Mouse (Mus musculus) stomach, embryonic 15.5 days (tissue): ENCODE measurements around the gene Pheta1. TPM values are rescaled to one million over a fixed set of nuclear protein-coding genes. Genes with fewer than 3 reads are reported as not detected.

ENCODE experiments used
- ATAC-seq: fragments of 200-750 bp; cut with Nextera tagmentation; 2 replicates; pipeline ENCODE4 v1.8.0; 2017; ENCODE audit warnings: low read depth, moderate number of reproducible peaks, moderate TSS enrichment; ENCODE audit not compliant: insufficient read depth, low FRiP score
- H3K27ac ChIP-seq: fragments of 300-500 bp; sonication (generic); 2 replicates; pipeline ENCODE4 v1.5.1; 2015; ENCODE audit warnings: mild to moderate bottlenecking, inconsistent platforms
- H3K27me3 ChIP-seq: fragments of 300-500 bp; sonication (generic); replicated peaks from 2 replicates; pipeline ENCODE4 v1.6.1; 2015; ENCODE audit warnings: inconsistent platforms
- H3K36me3 ChIP-seq: fragments of 300-500 bp; sonication (generic); 2 replicates; pipeline ENCODE4 v1.6.1; 2015; ENCODE audit warnings: inconsistent platforms
- H3K4me1 ChIP-seq: fragments of 300-500 bp; sonication (generic); 2 replicates; pipeline ENCODE4 v1.6.1; 2015; ENCODE audit warnings: inconsistent platforms
- H3K4me2 ChIP-seq: fragments of 300-500 bp; sonication (generic); 2 replicates; pipeline ENCODE4 v1.6.1; 2015; ENCODE audit warnings: mild to moderate bottlenecking, inconsistent platforms
- H3K4me3 ChIP-seq: fragments of 300-500 bp; sonication (generic); replicated peaks from 2 replicates; pipeline ENCODE4 v1.5.1; 2015; ENCODE audit warnings: inconsistent platforms
- H3K9ac ChIP-seq: fragments of 300-500 bp; sonication (generic); 2 replicates; pipeline ENCODE4 v1.6.1; 2015; ENCODE audit warnings: inconsistent platforms
- H3K9me3 ChIP-seq: fragments of 300-500 bp; sonication (generic); 2 replicates; pipeline ENCODE4 v1.6.1; 2016; ENCODE audit warnings: inconsistent platforms
- WGBS: fragments of 180-500 bp; shearing (Covaris S2); methylation state at CpG from one replicate; pipeline ENCODE4 v1.1.7; 2015; 5-methylcytosine and 5-hydroxymethylcytosine counted together
- polyA plus RNA-seq: library from polyadenylated mRNA; unstranded; fragments of >200 nt; fragmentation: Nextera tagmentation; extraction: Ambion mirVana; gene quantifications from 2 replicates; pipeline ENCODE4 v1.2.1, GENCODE M21; 2015

Gene Pheta1
- polyA plus RNA-seq, 1 experiment from 2014 or later: 23.7 TPM

DNA sequence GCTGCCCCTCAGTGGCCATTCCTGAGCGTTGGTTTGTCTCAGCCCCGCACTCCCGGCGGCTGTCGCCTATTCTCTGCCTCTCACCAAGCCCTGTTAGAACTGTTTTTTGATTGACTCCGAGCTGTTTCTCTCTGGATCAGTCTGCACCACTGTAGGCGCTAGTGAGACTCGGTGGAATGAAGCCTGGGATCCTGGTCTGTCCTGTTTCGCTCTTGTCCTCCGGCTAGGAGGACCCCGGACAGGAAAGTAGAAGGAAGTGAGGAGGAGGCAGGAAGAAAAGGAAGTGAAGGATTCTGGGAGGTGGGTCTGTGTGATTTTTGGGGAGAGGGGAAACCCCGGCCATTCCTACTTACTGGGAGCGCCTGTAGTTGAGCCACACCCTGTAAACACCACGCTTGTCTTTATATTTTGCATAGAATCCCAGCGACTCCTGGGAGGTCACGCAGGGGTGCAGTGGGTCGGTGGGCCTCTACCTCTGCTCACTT, 707 bp upstream of the Pheta1 start:
- Histone ChIP-seq H3K27me3 (peaks cover 13% of the 10 kb centered on the region), H3K9me3 (no peaks in the 10 kb centered on the region), H3K36me3 (peaks cover 12% of the 10 kb centered on the region), H3K27ac (peak overlapping the region; percentile 88), H3K4me3 (peak overlapping the region; percentile 92), H3K9ac (peak overlapping the region; percentile 46; the same call in 1 of the 2 replicates), H3K4me2 (peak overlapping the region; percentile 90), H3K4me1 (peaks cover 22% of the 10 kb centered on the region)
- under 1% methylated on average over 17 of the region's 17 CpGs for WGBS
- ATAC-seq: peak; percentile 42

DNA sequence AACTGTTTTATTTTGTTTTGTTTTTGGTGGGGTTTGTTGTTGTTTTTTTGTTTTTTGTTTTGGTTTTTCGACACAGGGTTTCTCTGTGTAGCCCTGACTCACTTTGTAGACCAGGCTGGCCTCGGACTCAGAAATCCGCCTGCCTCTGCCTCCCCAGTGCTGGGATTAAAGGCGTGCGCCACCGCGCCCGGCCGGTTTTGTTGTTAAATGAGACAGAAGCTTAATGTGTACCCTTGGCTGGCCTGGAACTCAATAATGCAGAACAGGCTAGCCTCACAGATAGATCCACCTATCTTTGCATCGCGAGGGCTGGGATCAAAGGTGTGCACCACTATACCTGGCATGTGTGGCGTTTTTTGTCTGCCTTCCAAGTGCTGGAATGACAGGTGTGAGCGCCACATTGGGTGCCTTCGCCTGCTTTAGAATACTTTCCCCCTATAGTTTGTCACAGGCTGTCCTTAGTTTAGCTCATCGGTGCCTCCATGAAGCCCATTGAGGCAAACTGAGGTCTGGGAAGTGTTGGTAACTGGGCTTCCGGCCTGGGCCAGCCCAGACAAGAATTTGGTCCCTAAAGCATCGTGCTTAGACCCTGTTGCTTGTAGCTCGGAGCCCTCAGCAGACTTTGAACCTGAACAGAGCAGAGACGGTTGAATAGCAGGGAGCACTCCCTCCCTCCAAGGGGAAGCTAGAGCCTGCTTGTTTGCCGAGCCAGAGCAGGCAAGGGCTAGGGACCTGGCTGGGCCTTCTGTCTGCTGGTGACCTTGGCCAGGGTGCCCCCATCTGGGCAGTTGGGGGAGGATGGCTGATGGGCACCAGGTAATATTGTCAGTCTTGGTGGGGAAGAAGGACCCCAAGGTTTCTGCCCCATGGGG, 930 bp downstream of the Pheta1 start:
- Histone ChIP-seq H3K4me3 (peak overlapping the region; percentile 92), H3K9me3 (no peaks in the 10 kb centered on the region), H3K9ac (peak overlapping the region; percentile 81; the same call in 1 of the 2 replicates), H3K4me2 (peak overlapping the region; percentile 90), H3K27me3 (no peaks in the 10 kb centered on the region), H3K4me1 (peaks cover 22% of the 10 kb centered on the region), H3K36me3 (peaks cover 19% of the 10 kb centered on the region), H3K27ac (peak overlapping the region; percentile 23; the same call in 1 of the 2 replicates)
- WGBS: 34% methylated on average over 20 of the region's 20 CpGs
- no peak for ATAC-seq

DNA sequence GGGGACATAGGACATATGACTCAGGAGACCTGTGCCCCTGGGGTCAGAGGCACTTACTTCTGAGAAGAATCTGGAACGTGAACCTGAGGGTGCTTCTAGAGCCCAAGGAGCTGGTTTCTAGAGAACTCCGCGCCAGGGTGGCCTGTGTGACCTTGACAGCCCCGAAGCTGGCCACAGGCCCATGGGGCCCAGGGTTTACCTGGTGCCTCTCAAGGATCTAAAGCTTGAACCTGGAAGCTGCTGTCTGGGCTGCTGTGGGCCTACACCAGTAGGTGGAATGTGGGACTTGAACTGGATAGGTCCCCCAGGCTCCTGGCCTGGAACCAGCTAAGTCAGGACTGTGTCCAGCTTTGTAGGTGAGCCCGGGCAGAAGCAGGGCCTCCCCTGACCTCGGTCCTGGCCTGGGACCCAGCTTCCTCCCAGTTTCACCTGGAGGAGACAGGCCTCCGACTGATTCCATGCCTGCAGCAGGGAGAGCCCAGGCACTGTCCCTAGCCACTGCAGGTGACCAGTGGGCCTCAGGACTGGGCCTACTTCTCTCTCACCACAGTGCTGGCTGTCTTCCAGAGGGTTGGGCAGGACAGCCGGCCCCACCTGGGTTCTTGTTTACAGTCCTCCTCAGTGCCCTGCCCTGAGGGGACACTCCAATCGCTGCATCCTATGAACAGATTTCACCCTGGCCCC, 4.7 kb downstream of the Pheta1 start:
- WGBS: 75% methylated on average over 9 of the region's 9 CpGs
- peak; percentile 51 for ATAC-seq
- no peak overlapping the region for H3K4me2 ChIP-seq

DNA sequence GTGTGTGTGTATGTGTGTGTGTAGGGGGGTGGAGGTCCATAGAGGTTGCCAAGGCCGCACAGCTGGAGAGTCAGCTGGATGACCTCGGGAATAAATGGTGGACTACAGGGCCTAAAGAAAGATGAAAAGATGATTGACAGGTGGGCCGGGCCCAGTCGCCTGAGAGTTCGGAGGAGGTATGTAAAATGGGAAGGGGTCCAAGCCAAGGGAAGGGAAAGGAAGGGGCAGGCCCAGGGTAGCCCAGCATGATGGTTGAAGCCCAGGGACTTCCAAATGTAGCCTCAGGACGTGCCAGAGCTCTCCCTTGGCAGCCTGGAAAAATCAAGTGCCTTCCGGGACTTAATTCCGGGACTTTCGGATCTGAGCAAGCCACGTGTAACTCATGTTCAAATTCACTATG, 6.0 kb downstream of the Pheta1 start:
- ATAC-seq: no peak
- Histone ChIP-seq H3K9ac (no peak overlapping the region), H3K9me3 (no peaks in the 10 kb centered on the region), H3K4me3 (no peak overlapping the region), H3K4me1 (peaks cover 20% of the 10 kb centered on the region), H3K4me2 (no peak overlapping the region), H3K27ac (no peak overlapping the region), H3K36me3 (peaks cover 19% of the 10 kb centered on the region), H3K27me3 (no peaks in the 10 kb centered on the region)
- WGBS: 70% methylated on average over 10 of the region's 10 CpGs

More for the DNA sequence above, 4.7 kb downstream of the Pheta1 start:
- H3K4me3 ChIP-seq: no peak overlapping the region
- H3K9ac ChIP-seq: no peak overlapping the region
- peaks cover 19% of the 10 kb centered on the region for H3K36me3 ChIP-seq
- H3K27ac ChIP-seq: peak overlapping the region; percentile 36; the same call in 1 of the 2 replicates
- no peaks in the 10 kb centered on the region for H3K27me3 ChIP-seq
- peaks cover 22% of the 10 kb centered on the region for H3K4me1 ChIP-seq
- H3K9me3 ChIP-seq: no peaks in the 10 kb centered on the region

DNA sequence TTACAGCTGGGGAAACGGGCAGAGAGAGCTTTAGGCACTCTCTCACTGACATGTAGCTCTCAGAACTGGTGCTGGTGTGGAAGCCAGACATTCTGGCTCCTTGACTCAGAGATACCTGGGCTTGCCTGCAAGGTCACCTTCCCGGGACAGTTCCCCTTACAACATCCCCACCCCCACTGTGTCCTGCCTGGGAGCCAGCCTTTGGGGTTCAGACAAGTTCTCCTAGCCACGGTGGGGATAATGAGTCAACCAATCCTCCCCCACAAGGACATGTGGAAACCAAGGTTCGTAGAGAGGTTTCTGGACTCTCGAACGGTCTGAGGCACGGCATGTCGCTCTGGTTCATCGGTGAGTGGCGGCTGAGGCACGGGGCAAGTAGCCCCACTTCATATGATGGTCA, 8.0 kb downstream of the Pheta1 start:
- Histone ChIP-seq H3K9me3 (no peaks in the 10 kb centered on the region), H3K4me1 (peaks cover 8% of the 10 kb centered on the region), H3K36me3 (peaks cover 19% of the 10 kb centered on the region), H3K27me3 (no peaks in the 10 kb centered on the region), H3K27ac (no peak overlapping the region), H3K4me3 (no peak overlapping the region), H3K9ac (no peak overlapping the region), H3K4me2 (no peak overlapping the region)
- ATAC-seq: no peak
- 82% methylated on average over 11 of the region's 11 CpGs for WGBS

DNA sequence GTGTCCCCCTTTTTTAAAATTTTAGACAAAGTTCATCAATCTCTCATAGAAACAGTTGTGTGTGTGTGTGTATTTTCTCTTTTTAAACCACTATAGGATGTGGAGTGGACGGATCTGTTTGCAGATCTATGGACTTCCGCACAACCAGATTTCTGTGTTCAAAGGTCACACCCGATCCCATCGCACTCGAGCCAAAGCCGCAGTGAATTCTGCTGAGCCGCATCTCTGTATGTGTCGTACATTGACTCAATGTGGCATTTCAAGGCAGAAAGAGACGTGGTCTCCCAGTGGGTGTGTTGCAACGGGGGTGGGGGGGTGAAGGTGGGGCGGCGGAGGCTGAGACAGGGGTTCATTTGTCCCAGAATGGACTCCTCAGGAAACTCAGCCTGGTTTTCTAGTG, 9.6 kb downstream of the Pheta1 start:
- ATAC-seq: no peak
- 0 out of 2 replicates have a peak, but pooled peaks cover 4% of the 10 kb centered on the region for H3K36me3 ChIP-seq
- no peak overlapping the region for H3K4me2 ChIP-seq
- H3K27ac ChIP-seq: no peak overlapping the region
- no peaks in the 10 kb centered on the region for H3K9me3 ChIP-seq
- WGBS: 77% methylated on average over 12 of the region's 12 CpGs
- H3K4me3 ChIP-seq: no peak overlapping the region
- peaks cover 7% of the 10 kb centered on the region for H3K4me1 ChIP-seq
- no peaks in the 10 kb centered on the region for H3K27me3 ChIP-seq
- no peak overlapping the region for H3K9ac ChIP-seq

DNA sequence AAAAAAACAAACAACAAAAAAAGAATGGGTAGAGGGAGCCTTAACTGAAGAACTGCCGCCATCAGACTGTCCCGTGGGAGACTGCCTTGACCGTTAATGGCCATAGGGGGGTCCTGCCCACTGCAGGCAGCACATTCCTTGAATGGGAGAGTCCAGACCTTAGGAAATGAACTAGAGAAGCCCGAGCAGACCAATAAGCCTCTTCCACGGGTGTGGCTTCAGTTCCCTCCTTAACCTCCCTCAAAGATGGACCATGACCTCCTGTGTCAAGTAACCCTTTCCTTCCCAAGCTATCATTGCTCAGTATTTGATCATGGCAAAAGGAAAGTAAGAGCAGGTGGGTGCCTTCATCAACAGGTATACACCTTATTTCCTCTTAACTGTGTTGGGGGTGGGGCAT, 13.2 kb downstream of the Pheta1 start:
- no peaks in the 10 kb centered on the region for H3K4me1 ChIP-seq
- no peak overlapping the region for H3K4me3 ChIP-seq
- no peaks in the 10 kb centered on the region for H3K9me3 ChIP-seq
- ATAC-seq: no peak
- WGBS: 39% methylated on average over 5 of the region's 5 CpGs
- H3K9ac ChIP-seq: no peak overlapping the region
- no peaks in the 10 kb centered on the region for H3K27me3 ChIP-seq
- no peak overlapping the region for H3K27ac ChIP-seq
- no peak overlapping the region for H3K4me2 ChIP-seq
- no peaks in the 10 kb centered on the region for H3K36me3 ChIP-seq

DNA sequence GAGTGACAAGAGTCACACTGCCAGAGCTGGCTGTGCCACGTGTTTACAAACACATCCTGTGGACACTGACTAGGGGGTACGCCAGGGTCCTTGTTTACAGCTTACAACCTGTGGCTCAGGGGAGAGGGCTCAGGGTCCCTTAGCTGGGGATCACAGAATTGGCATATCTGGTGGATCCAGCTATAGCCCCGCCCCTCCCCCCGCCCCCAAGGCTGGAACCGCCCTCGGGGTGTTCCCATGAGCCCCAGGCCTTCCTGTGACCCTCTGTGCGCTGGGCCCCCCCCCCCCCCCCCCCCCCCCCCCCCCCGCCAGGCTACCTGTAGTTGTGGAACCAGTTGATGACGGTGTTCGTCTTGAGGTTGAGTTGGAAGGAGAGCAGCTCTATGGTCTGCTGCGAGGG, 15.5 kb downstream of the Pheta1 start:
- no peaks in the 10 kb centered on the region for H3K4me1 ChIP-seq
- H3K9me3 ChIP-seq: no peaks in the 10 kb centered on the region
- WGBS: 14% methylated on average over 8 of the region's 11 CpGs
- H3K27me3 ChIP-seq: no peaks in the 10 kb centered on the region
- H3K36me3 ChIP-seq: no peaks in the 10 kb centered on the region
- no peak overlapping the region for H3K27ac ChIP-seq
- H3K4me3 ChIP-seq: no peak overlapping the region
- ATAC-seq: no peak
- peak overlapping the region; percentile 42 for H3K4me2 ChIP-seq
- H3K9ac ChIP-seq: no peak overlapping the region

DNA sequence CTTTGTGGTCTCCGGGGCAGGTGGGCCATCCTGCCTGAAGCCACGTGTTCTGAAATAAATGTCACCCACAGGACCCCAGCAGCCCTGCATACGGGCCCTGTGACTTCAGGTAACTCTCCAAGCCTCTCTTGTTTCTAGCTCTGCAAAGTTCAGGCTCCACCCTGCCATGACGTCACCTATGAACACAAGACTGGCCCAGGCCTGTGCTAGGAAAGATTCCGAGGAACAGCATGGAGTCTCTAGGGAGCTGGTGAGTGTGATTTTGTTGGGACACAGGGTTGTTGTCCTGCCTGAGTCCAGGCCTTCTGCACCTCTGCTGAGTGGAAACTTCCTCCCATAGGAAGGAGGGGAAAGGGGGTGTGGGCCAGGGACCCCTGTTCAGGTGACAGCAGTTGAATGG, 19.2 kb downstream of the Pheta1 start:
- Histone ChIP-seq H3K4me3 (no peak overlapping the region), H3K9me3 (no peaks in the 10 kb centered on the region), H3K36me3 (no peaks in the 10 kb centered on the region), H3K9ac (no peak overlapping the region), H3K4me2 (no peak overlapping the region), H3K4me1 (no peaks in the 10 kb centered on the region), H3K27me3 (no peaks in the 10 kb centered on the region), H3K27ac (no peak overlapping the region)
- whole genome bisulfite sequencing: 57% methylated on average over 5 of the region's 5 CpGs
- no peak for ATAC-seq

DNA sequence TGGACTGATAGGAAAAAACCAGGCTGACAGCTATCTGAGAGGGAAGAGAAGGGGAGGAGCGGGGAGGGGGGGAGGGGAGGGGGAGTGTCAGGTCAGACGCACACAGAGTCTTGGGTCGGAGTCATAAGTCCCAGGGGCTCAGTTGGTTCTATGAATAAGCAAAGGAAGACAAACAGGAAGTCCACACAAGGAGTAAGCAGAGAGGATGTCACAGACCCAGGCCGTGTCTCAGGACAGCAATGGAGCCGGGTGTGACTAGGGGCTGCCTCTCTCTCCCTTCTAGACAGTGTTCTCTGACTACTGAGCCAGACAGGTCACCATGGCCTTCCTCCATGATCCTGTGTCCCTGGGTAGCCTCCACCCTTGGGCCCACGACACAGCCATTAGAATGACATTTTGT, 22.0 kb downstream of the Pheta1 start:
- no peak for ATAC-seq
- Histone ChIP-seq H3K36me3 (no peaks in the 10 kb centered on the region), H3K9me3 (no peaks in the 10 kb centered on the region), H3K9ac (no peak overlapping the region), H3K27me3 (no peaks in the 10 kb centered on the region), H3K27ac (no peak overlapping the region), H3K4me3 (no peak overlapping the region), H3K4me1 (no peaks in the 10 kb centered on the region), H3K4me2 (no peak overlapping the region)
- 72% methylated on average over 6 of the region's 6 CpGs for WGBS

DNA sequence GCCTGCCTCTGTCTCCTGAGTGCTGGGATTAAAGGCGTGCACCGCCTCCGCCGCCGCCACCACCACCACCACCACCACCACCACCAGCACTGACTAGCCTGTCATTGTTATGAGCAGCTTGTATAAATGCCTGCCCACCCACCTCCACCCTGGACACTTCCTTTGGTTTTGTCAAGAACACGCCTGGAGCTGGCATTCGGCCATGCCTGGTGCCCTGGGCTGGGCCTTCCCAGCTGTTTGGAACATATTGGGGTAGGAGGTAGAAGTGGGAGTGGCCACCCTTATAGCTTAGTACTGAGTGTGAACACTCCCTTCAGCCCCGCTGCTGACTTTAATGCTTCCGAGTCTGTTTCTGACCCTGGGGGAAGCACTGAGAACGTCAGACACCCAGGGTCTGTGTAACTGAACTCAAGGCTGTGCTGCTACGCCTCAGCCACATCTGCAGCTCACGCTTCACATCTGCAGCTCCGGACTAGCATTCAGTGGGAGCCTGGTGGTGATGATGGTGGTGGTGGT, 22.8 kb downstream of the Pheta1 start:
- no peaks in the 10 kb centered on the region for H3K27me3 ChIP-seq
- no peak overlapping the region for H3K27ac ChIP-seq
- no peak overlapping the region for H3K4me2 ChIP-seq
- H3K4me3 ChIP-seq: no peak overlapping the region
- no peaks in the 10 kb centered on the region for H3K36me3 ChIP-seq
- no peak overlapping the region for H3K9ac ChIP-seq
- 85% methylated on average over 13 of the region's 13 CpGs for WGBS
- H3K9me3 ChIP-seq: no peaks in the 10 kb centered on the region
- H3K4me1 ChIP-seq: no peaks in the 10 kb centered on the region
- ATAC-seq: no peak

DNA sequence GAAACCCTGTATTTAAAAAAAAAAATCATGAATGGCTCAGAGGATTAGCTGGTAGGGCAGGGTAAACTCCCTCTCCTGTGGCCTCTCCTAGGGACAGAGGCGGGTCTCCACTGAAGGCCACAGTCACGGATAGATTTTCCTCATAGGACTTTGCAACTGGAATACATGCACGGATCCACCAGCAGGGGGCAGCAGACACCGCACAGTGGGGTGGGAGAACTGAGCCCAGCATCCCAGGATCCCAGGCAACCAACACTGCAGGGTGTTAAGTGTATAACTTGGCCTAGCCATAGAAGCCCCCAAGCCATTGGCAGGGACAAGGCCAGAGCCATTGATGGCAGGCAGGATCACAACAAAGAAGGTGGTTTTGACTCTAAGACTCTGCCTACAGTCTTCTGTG, 23.4 kb downstream of the Pheta1 start:
- no peaks in the 10 kb centered on the region for H3K9me3 ChIP-seq
- H3K4me3 ChIP-seq: no peak overlapping the region
- ATAC-seq: 0 out of 2 replicates have a peak, but pooled peaks have one; percentile 50
- 13% methylated on average over 4 of the region's 4 CpGs for WGBS
- no peaks in the 10 kb centered on the region for H3K36me3 ChIP-seq
- H3K9ac ChIP-seq: no peak overlapping the region
- H3K27me3 ChIP-seq: no peaks in the 10 kb centered on the region
- H3K27ac ChIP-seq: no peak overlapping the region
- no peak overlapping the region for H3K4me2 ChIP-seq
- H3K4me1 ChIP-seq: no peaks in the 10 kb centered on the region
